Mouse (Mus musculus) midbrain, embryonic 11.5 days (tissue): ENCODE data around the gene Fbxo9. TPM values are rescaled to one million over a fixed set of nuclear protein-coding genes. Genes with fewer than 3 reads are reported as not detected.

Experiments used
- ATAC-seq: fragments of 200-750 bp; cut with Nextera tagmentation; 2 replicates; pipeline ENCODE4 v1.8.0; 2017; ENCODE audit warnings: moderate TSS enrichment, moderate library complexity; ENCODE audit not compliant: low FRiP score
- DNase-seq: peaks from one replicate; pipeline ENCODE4 v3.0.0; 2015; ENCODE audit warnings: low spot score; ENCODE audit errors: missing footprints
- H3K27ac ChIP-seq: fragments of 300-500 bp; sonication (generic); 2 replicates; pipeline ENCODE4 v1.5.1; 2014; ENCODE audit warnings: low read depth, low read length
- H3K27me3 ChIP-seq: fragments of 300-500 bp; sonication (generic); 2 replicates; pipeline ENCODE4 v1.6.1; 2014; ENCODE audit warnings: mild to moderate bottlenecking, low read length, moderate library complexity, mixed read lengths; ENCODE audit not compliant: control insufficient read depth, insufficient read depth
- H3K36me3 ChIP-seq: fragments of 300-500 bp; sonication (generic); 2 replicates; pipeline ENCODE4 v1.6.1; 2014; ENCODE audit warnings: mild to moderate bottlenecking, low read length, moderate library complexity, mixed read lengths; ENCODE audit not compliant: control insufficient read depth, insufficient read depth
- H3K4me1 ChIP-seq: fragments of 300-500 bp; sonication (generic); 2 replicates; pipeline ENCODE4 v1.6.1; 2014; ENCODE audit warnings: low read length; ENCODE audit not compliant: control insufficient read depth, insufficient read depth
- H3K4me2 ChIP-seq: fragments of 300-500 bp; sonication (generic); 2 replicates; pipeline ENCODE4 v1.6.1; 2014; ENCODE audit warnings: mild to moderate bottlenecking, moderate library complexity
- H3K4me3 ChIP-seq: fragments of 300-500 bp; sonication (generic); 2 replicates; pipeline ENCODE4 v1.5.1; 2014; ENCODE audit warnings: low read depth, low read length
- H3K9ac ChIP-seq: fragments of 300-500 bp; sonication (generic); 2 replicates; pipeline ENCODE4 v1.6.1; 2014; ENCODE audit warnings: low read length
- H3K9me3 ChIP-seq: fragments of 300-500 bp; sonication (generic); 2 replicates; pipeline ENCODE4 v1.6.1; 2016; ENCODE audit warnings: low read length; ENCODE audit not compliant: control insufficient read depth
- whole genome bisulfite sequencing: fragments of 180-500 bp; shearing (Covaris S2); extraction: QIAGEN DNeasy Blood & Tissue Kit; methylation state at CpG from one replicate; pipeline ENCODE4 v1.1.7; 2014; 5-methylcytosine and 5-hydroxymethylcytosine counted together
- polyA plus RNA-seq: library from polyadenylated mRNA; unstranded; fragments of >200 nt; fragmentation: Nextera tagmentation; extraction: Ambion mirVana; gene quantifications from 2 replicates; pipeline ENCODE4 v1.2.1, GENCODE M21; 2014

Fbxo9 gene
- polyA plus RNA-seq, 1 experiment from 2014 or later = 31.6 TPM

- DNase-seq (peak; percentile 97), ATAC-seq (peak; percentile 41)
- Histone ChIP-seq H3K36me3 (no peaks in the 10 kb centered on the region; the same call in 1 of the 2 replicates), H3K27me3 (no peaks in the 10 kb centered on the region), H3K27ac (peak overlapping the region; percentile 86), H3K4me1 (peaks cover 13% of the 10 kb centered on the region), H3K4me2 (peak overlapping the region; percentile 68), H3K4me3 (peak overlapping the region; percentile 83), H3K9me3 (no peaks in the 10 kb centered on the region), H3K9ac (peak overlapping the region; percentile 98)
- under 1% methylated on average over 14 of the region's 14 CpGs for WGBS
Measured at GRCm38 (mm10) chr9:78113538-78113885, 4.6 kb upstream of the Fbxo9 start.

- ATAC-seq (peak; percentile 81), DNase-seq (peak; percentile 99)
- H3K27ac ChIP-seq = peak overlapping the region; percentile 86
- no peaks in the 10 kb centered on the region; the same call in 1 of the 2 replicates for H3K36me3 ChIP-seq
- no peaks in the 10 kb centered on the region for H3K9me3 ChIP-seq
- peak overlapping the region; percentile 68 for H3K4me2 ChIP-seq
- H3K9ac ChIP-seq = peak overlapping the region; percentile 98
- WGBS = 3% methylated on average over 47 of the region's 47 CpGs
- peaks cover 13% of the 10 kb centered on the region for H3K4me1 ChIP-seq
- peak overlapping the region; percentile 83 for H3K4me3 ChIP-seq
- H3K27me3 ChIP-seq = no peaks in the 10 kb centered on the region
Measured at GRCm38 (mm10) chr9:78112770-78113537, 4.1 kb upstream of the Fbxo9 start.

GRCm38 (mm10) chr9:78111456-78111855 lies 2.6 kb upstream of the Fbxo9 start:
- no peaks in the 10 kb centered on the region; the same call in 1 of the 2 replicates for H3K36me3 ChIP-seq
- ATAC-seq = no peak
- no peak overlapping the region for H3K4me3 ChIP-seq
- no peak overlapping the region for H3K4me2 ChIP-seq
- no peak overlapping the region for H3K9ac ChIP-seq
- no peak for DNase-seq
- no peaks in the 10 kb centered on the region for H3K27me3 ChIP-seq
- no peak overlapping the region for H3K27ac ChIP-seq
- peaks cover 13% of the 10 kb centered on the region for H3K4me1 ChIP-seq
- 95% methylated on average over 2 of the region's 2 CpGs for WGBS
- H3K9me3 ChIP-seq = no peaks in the 10 kb centered on the region

- Histone ChIP-seq H3K4me2 (peak overlapping the region; percentile 87), H3K9ac (no peak overlapping the region), H3K27me3 (no peaks in the 10 kb centered on the region), H3K27ac (no peak overlapping the region), H3K4me3 (peak overlapping the region; percentile 82), H3K4me1 (peaks cover 7% of the 10 kb centered on the region), H3K9me3 (no peaks in the 10 kb centered on the region), H3K36me3 (no peaks in the 10 kb centered on the region)
- DNase-seq (no peak), ATAC-seq (no peak)
- 42% methylated on average over 5 of the region's 5 CpGs for WGBS
Measured at GRCm38 (mm10) chr9:78109656-78110055, 791 bp upstream of the Fbxo9 start.

- H3K4me3 ChIP-seq = peak overlapping the region; percentile 82
- peak overlapping the region; percentile 87 for H3K9ac ChIP-seq
- no peaks in the 10 kb centered on the region for H3K9me3 ChIP-seq
- H3K36me3 ChIP-seq = no peaks in the 10 kb centered on the region
- DNase-seq (peak; percentile 98), ATAC-seq (peak; percentile 85)
- peak overlapping the region; percentile 77 for H3K27ac ChIP-seq
- H3K4me1 ChIP-seq = no peaks in the 10 kb centered on the region
- WGBS = under 1% methylated on average over 86 of the region's 88 CpGs
- no peaks in the 10 kb centered on the region for H3K27me3 ChIP-seq
- H3K4me2 ChIP-seq = peak overlapping the region; percentile 87
Measured at GRCm38 (mm10) chr9:78107912-78108795, 711 bp downstream of the Fbxo9 start.

GRCm38 (mm10) chr9:78107582-78107911 lies 1.3 kb downstream of the Fbxo9 start:
- Histone ChIP-seq H3K4me2 (peak overlapping the region; percentile 87), H3K4me3 (peak overlapping the region; percentile 82), H3K27me3 (no peaks in the 10 kb centered on the region), H3K27ac (no peak overlapping the region), H3K4me1 (no peaks in the 10 kb centered on the region), H3K36me3 (no peaks in the 10 kb centered on the region), H3K9ac (peak overlapping the region; percentile 87), H3K9me3 (no peaks in the 10 kb centered on the region)
- 26% methylated on average over 6 of the region's 6 CpGs for WGBS
- no peak for ATAC-seq
- DNase-seq = no peak

DNA sequence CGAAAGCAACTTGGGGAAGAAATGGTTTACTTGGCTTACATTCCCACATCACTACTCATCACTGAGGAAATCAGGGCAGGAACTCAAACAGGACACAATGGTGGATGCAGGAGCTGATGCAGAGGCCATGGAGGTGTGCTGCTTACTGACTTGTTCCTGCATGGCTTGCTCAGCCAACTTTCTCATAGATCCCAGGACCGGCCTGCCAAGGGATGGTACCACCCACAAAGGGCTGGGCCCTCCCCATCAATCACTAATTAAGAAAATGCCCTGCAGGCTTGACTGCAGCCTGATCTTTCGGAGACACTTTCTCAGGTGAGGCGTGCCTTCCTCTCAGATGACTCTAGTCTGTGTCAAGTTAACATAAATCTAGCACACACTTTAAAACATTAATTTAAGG lies 2.0 kb downstream of the Fbxo9 start:
- Histone ChIP-seq H3K9ac (no peak overlapping the region), H3K9me3 (no peaks in the 10 kb centered on the region), H3K27ac (no peak overlapping the region), H3K4me1 (no peaks in the 10 kb centered on the region), H3K27me3 (no peaks in the 10 kb centered on the region), H3K4me3 (no peak overlapping the region), H3K36me3 (no peaks in the 10 kb centered on the region), H3K4me2 (no peak overlapping the region)
- WGBS = 89% methylated on average over 4 of the region's 4 CpGs
- no peak for DNase-seq
- no peak for ATAC-seq

DNA sequence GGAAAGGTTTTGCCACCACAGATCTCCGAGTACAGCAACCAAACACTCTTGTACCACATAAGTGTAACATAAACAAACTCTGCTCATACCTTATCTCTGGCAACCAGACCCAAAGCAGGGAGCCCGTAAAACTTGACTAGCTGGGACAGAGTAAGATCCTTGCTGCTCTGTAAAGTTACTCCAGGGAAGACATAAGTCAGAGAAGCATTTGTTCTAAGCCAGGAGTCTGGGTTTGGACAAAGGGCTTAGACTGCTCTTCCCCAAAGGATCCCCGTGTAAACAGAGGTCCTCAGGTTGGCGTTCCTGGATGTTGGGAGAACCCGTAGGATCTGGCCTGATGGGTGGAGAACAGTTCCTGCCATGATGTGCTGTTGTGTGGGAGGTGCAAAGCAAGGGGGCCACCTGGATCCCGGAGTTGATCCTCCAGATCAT lies 3.3 kb downstream of the Fbxo9 start:
- 85% methylated on average over 6 of the region's 6 CpGs for WGBS
- Histone ChIP-seq H3K4me1 (no peaks in the 10 kb centered on the region), H3K27ac (no peak overlapping the region), H3K4me3 (no peak overlapping the region), H3K36me3 (no peaks in the 10 kb centered on the region; the same call in 1 of the 2 replicates), H3K4me2 (no peak overlapping the region), H3K27me3 (no peaks in the 10 kb centered on the region), H3K9ac (no peak overlapping the region), H3K9me3 (no peaks in the 10 kb centered on the region)
- ATAC-seq (no peak), DNase-seq (no peak)

DNA sequence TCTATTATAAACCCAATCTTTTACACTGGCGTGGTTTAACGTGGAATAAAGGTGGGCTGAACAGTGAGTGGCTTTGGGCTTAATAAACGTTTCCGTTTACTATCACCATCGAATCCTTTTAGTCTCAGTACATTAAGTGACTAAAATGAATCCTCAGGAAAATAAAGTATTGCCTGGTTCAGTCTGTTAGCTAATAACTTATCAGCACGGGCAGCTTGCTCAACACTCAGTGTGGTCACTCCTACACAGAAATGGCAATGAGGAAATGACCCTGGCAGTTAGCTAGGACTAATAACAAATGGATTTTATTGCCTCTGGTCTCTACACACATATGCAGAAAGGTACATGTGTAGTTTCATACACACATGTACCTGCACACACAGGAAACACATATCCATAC lies 3.9 kb downstream of the Fbxo9 start:
- H3K9ac ChIP-seq = no peak overlapping the region
- no peak overlapping the region for H3K4me2 ChIP-seq
- no peaks in the 10 kb centered on the region for H3K4me1 ChIP-seq
- DNase-seq (no peak), ATAC-seq (no peak)
- H3K27ac ChIP-seq = no peak overlapping the region
- no peaks in the 10 kb centered on the region; the same call in 1 of the 2 replicates for H3K36me3 ChIP-seq
- no peak overlapping the region for H3K4me3 ChIP-seq
- H3K9me3 ChIP-seq = no peaks in the 10 kb centered on the region
- H3K27me3 ChIP-seq = no peaks in the 10 kb centered on the region
- WGBS = 91% methylated on average over 6 of the region's 6 CpGs
